Mouse (Mus musculus) testis, adult 2 months (tissue): Measurements from ENCODE around the gene Gm12830.

ENCODE experiments used
- CTCF ChIP-seq: fragments of 200-500 bp; IDR thresholded peaks from 2 replicates; pipeline ENCODE4 v1.5.1; 2012; ENCODE audit warnings: low read depth, mild to moderate bottlenecking, inconsistent platforms, low read length, moderate library complexity; ENCODE audit not compliant: control insufficient read depth, insufficient read depth, insufficient replicate concordance
- POLR2A ChIP-seq: fragments of 200-500 bp; IDR thresholded peaks from 2 replicates; pipeline ENCODE4 v1.6.1; 2012; ENCODE audit warnings: low read depth, mild to moderate bottlenecking, inconsistent platforms, low read length, moderate library complexity; ENCODE audit not compliant: control insufficient read depth

DNA sequence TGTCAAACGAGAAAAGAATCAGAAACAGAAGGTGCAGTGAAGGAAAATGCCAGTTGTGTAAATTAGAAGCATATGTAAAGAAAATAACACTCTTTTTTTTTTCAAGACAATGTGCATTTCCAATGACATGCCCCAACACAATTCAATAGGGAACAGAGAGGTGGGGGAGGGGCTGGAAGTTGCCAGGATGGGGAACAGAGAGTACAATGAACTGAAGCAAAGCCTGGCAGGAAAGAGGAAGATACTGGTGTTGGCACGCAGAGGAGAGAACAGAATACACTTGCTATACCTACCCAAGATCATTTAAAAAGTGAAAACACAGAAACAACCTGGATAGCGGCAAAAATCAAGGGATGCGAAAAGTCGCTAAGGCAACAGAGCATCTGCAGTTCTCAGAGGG is 41.6 kb downstream of the Gm12830 start:
- TF ChIP-seq CTCF: no peak
- no peak for TF ChIP-seq POLR2A
